Mouse (Mus musculus): ENCODE measurements at regions not wholly inside any gene's neighbourhood (a gene's known extent, or its start where the extent isn't known, plus 50 kb on each side); places are given as distances from the start of the nearest gene placed in this dataset.

- H3K9me3 ChIP-seq (ENCODE audit: control insufficient read depth, insufficient read depth, low read depth, low read length), result no peaks in the 10 kb centered on the region
- in situ Hi-C loops (cut with MboI; ENCODE audit: low sequenced_read_pairs in 2 of 2, unreplicated experiment in 2 of 2), result no loop called here
Observed at GRCm38 (mm10) chr2:9754153-9754552, 126.9 kb upstream of the 4930412O13Rik start.

DNA sequence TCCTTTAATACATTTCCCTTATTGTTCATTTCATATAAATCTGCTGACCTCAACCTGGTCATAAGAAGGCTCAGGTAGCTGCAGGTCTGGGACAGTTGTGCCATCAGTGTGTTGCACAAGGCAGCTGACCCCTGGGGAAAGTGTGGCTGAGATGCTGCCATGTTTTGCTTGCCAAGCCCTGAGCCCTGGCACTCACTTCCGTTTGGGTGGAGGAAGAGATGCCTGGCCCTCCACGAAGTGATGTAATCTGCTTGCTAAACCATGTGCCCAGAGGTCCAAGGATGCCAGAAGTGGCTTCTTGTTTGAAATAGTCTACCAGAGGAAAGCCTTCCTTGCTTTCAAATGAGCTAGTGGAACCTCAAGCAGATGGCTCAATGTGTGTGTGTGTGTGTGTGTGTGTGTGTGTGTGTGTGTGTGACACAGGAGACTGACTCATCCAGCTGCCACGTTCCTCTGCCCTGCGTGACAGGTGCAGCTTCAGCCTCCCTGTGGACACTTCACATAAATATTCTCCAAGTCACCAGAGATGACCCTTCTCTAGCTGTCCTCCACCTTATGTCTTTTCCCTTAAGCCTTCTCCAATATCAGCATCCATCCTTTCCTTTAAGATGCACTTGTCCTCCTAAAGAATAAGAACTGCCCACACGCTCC, 123.2 kb upstream of the 4930412O13Rik start:
- no peak for TF ChIP-seq MAFK (IDR thresholded peaks at IDR 0.05; ENCODE audit: insufficient read depth, low read depth, low read length)
- TF ChIP-seq CHD2 (IDR thresholded peaks at IDR 0.05; ENCODE audit: low read depth, low read length), result no peak
- TF ChIP-seq HCFC1 (IDR thresholded peaks at IDR 0.05; ENCODE audit: borderline replicate concordance, insufficient read depth, low read length), result no peak
- TF ChIP-seq ZNF384 (IDR thresholded peaks at IDR 0.05; ENCODE audit: low read depth, low read length), result no peak
- TF ChIP-seq ZC3H11A (IDR thresholded peaks at IDR 0.05; ENCODE audit: borderline replicate concordance, low read depth, low read length), result no peak
- H3K27ac ChIP-seq (ENCODE audit: insufficient read depth, low read depth, low read length, poor library complexity, severe bottlenecking), result no peak overlapping the region
- in situ Hi-C loops (cut with MboI; ENCODE audit: low sequenced_read_pairs in 2 of 2, unreplicated experiment in 2 of 2), result no loop called here

More at GRCm38 (mm10) chr2:9754153-9754552, 126.9 kb upstream of the 4930412O13Rik start:
- Histone ChIP-seq H3K9ac (ENCODE audit: insufficient read depth, low read depth, low read length, poor library complexity, severe bottlenecking) (no peak overlapping the region), H3K36me3 (ENCODE audit: control insufficient read depth, insufficient read depth, low read length, poor library complexity, severe bottlenecking) (no peaks in the 10 kb centered on the region), H3K27ac (ENCODE audit: insufficient read depth, low read depth, low read length, poor library complexity, severe bottlenecking) (no peak overlapping the region), H3K4me3 (ENCODE audit: insufficient read depth in 1 of 2, low read depth in 1 of 2, low read length in 2 of 2, poor library complexity in 1 of 2, severe bottlenecking in 1 of 2) (no peak overlapping the region), H3K4me1 (ENCODE audit: control insufficient read depth in 2 of 2, insufficient read depth in 2 of 2, low read length in 2 of 2, poor library complexity in 1 of 2) (peaks cover 5 to 9% of the 10 kb centered on the region in 2 experiments; a peak in 1 of 4 replicates)
- DNase-seq (ENCODE audit: low read depth, low spot score), result no peak
- TF ChIP-seq ZNF384 (IDR thresholded peaks at IDR 0.05; ENCODE audit: low read depth, low read length) (no peak), MAFK (IDR thresholded peaks at IDR 0.05; ENCODE audit: insufficient read depth, low read depth, low read length) (no peak), ZC3H11A (IDR thresholded peaks at IDR 0.05; ENCODE audit: borderline replicate concordance, low read depth, low read length) (no peak), HCFC1 (IDR thresholded peaks at IDR 0.05; ENCODE audit: borderline replicate concordance, insufficient read depth, low read length) (no peak), CHD2 (IDR thresholded peaks at IDR 0.05; ENCODE audit: low read depth, low read length) (no peak)

DNA sequence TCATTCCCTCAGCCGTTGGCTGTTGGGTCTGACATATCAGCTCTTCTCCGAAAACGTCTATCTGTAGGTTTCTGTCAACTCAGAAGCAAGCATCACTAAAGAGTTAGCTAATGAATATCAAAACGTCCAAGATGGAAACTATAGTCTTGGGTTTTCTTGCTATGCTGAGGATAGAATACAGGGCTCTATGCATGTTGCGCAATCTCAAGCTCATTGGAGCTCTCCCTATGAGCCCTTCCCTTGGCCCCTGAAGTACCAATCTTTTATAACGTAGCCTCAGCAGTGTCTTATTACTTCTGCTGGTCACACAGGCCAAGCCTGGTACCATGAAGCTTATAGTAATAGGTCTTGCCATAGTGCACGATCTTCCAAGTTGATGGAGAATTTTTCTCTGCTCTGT, 122.1 kb upstream of the 4930412O13Rik start:
- no peak overlapping the region for H3K4me3 ChIP-seq (ENCODE audit: insufficient read depth in 1 of 2, low read depth in 1 of 2, low read length in 2 of 2, poor library complexity in 1 of 2, severe bottlenecking in 1 of 2)
- H3K9ac ChIP-seq (ENCODE audit: insufficient read depth, low read depth, low read length, poor library complexity, severe bottlenecking), result no peak overlapping the region
- H3K9me3 ChIP-seq (ENCODE audit: control insufficient read depth, insufficient read depth, low read depth, low read length), result no peaks in the 10 kb centered on the region
- no peak overlapping the region for H3K27ac ChIP-seq (ENCODE audit: insufficient read depth, low read depth, low read length, poor library complexity, severe bottlenecking)
- in situ Hi-C loops (cut with MboI; ENCODE audit: low sequenced_read_pairs in 2 of 2, unreplicated experiment in 2 of 2), result no loop called here
- H3K4me1 ChIP-seq (ENCODE audit: control insufficient read depth in 2 of 2, insufficient read depth in 2 of 2, low read length in 2 of 2, poor library complexity in 1 of 2), result no peaks in the 10 kb centered on the region
- no peaks in the 10 kb centered on the region for H3K36me3 ChIP-seq (ENCODE audit: control insufficient read depth, insufficient read depth, low read length, poor library complexity, severe bottlenecking)
- TF ChIP-seq MAFK (IDR thresholded peaks at IDR 0.05; ENCODE audit: insufficient read depth, low read depth, low read length) (no peak), ZC3H11A (IDR thresholded peaks at IDR 0.05; ENCODE audit: borderline replicate concordance, low read depth, low read length) (no peak), ZNF384 (IDR thresholded peaks at IDR 0.05; ENCODE audit: low read depth, low read length) (no peak)
- DNase-seq (ENCODE audit: low read depth, low spot score), result no peak

More for the DNA sequence above, 123.2 kb upstream of the 4930412O13Rik start:
- no peaks in the 10 kb centered on the region for H3K9me3 ChIP-seq (ENCODE audit: control insufficient read depth, insufficient read depth, low read depth, low read length)
- no peak overlapping the region for H3K4me3 ChIP-seq (ENCODE audit: insufficient read depth in 1 of 2, low read depth in 1 of 2, low read length in 2 of 2, poor library complexity in 1 of 2, severe bottlenecking in 1 of 2)
- H3K4me1 ChIP-seq (ENCODE audit: control insufficient read depth in 2 of 2, insufficient read depth in 2 of 2, low read length in 2 of 2, poor library complexity in 1 of 2), result no peaks in the 10 kb centered on the region
- H3K36me3 ChIP-seq (ENCODE audit: control insufficient read depth, insufficient read depth, low read length, poor library complexity, severe bottlenecking), result no peaks in the 10 kb centered on the region
- H3K9ac ChIP-seq (ENCODE audit: insufficient read depth, low read depth, low read length, poor library complexity, severe bottlenecking), result no peak overlapping the region
- DNase-seq (ENCODE audit: low read depth, low spot score), result no peak

DNA sequence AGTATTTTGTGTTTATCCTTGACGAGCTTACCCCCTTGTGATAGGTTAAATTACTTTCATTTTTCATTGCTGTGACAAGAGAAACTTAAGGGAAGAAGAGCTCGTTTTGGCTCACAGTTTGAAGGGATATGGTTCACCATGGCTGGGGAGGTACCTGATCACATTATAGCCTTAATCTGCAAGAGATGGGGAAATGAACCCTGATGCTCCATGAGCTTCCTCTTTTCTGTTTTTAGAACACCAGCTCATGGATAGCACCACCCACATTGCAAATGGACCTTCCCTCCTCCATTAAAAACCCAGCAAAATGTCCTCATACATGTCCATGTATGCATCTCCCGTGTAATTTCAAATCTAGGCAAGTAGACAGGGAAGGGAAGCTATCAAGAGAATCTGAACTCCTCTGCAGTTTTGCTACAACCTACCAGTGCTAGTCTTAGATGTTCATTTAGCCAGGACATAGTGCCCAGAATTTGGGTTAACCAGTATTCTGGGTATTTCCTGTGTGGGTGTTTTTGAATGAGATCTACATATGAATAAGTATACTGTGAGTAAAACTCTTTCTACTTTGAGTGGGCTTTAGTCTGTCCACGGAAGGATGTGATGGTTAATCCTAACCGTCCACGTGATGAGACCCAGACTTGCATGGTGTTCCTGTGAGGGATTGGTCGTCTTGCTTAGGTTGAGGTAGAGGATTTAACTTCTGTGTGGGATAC, 121.5 kb upstream of the 4930412O13Rik start:
- no peak overlapping the region for H3K27ac ChIP-seq (ENCODE audit: insufficient read depth, low read depth, low read length, poor library complexity, severe bottlenecking)
- TF ChIP-seq ZC3H11A (IDR thresholded peaks at IDR 0.05; ENCODE audit: borderline replicate concordance, low read depth, low read length) (no peak), CHD2 (IDR thresholded peaks at IDR 0.05; ENCODE audit: low read depth, low read length) (no peak)

More for the DNA sequence above, 121.5 kb upstream of the 4930412O13Rik start:
- DNase-seq (ENCODE audit: low read depth, low spot score), result no peak
- H3K4me1 ChIP-seq (ENCODE audit: control insufficient read depth in 2 of 2, insufficient read depth in 2 of 2, low read length in 2 of 2, poor library complexity in 1 of 2), result no peaks in the 10 kb centered on the region
- H3K36me3 ChIP-seq (ENCODE audit: control insufficient read depth, insufficient read depth, low read length, poor library complexity, severe bottlenecking), result no peaks in the 10 kb centered on the region
- no peak overlapping the region for H3K9ac ChIP-seq (ENCODE audit: insufficient read depth, low read depth, low read length, poor library complexity, severe bottlenecking)
- no peaks in the 10 kb centered on the region for H3K9me3 ChIP-seq (ENCODE audit: control insufficient read depth, insufficient read depth, low read depth, low read length)
- in situ Hi-C loops (cut with MboI; ENCODE audit: low sequenced_read_pairs in 2 of 2, unreplicated experiment in 2 of 2), result no loop called here
- no peak overlapping the region for H3K4me3 ChIP-seq (ENCODE audit: insufficient read depth in 1 of 2, low read depth in 1 of 2, low read length in 2 of 2, poor library complexity in 1 of 2, severe bottlenecking in 1 of 2)
